Mouse (Mus musculus): Measurements from ENCODE around the gene Gfra4. TPM values are rescaled to one million over a fixed set of nuclear protein-coding genes. Genes with fewer than 3 reads are reported as not detected.
A peak's percentile ranks its signal among the peaks of the same experiment; 100 is the strongest.
"Not testable (repeated sequence)": the region's sequence is repeated elsewhere in the genome, so short reads cannot be mapped to it uniquely, and the experiment has no call there.

The Gfra4 gene
- polyA plus RNA-seq, 1 experiment from 2014 or later: 9.6 TPM

- 89% methylated on average over 9 of the region's 9 CpGs for WGBS
- H3K4me1 ChIP-seq: peaks cover 19% of the 10 kb centered on the region
- no peak for ATAC-seq (ENCODE audit: low FRiP score, low read depth)
- no peak overlapping the region for H3K4me2 ChIP-seq (replicated peaks)
- no peaks in the 10 kb centered on the region for H3K36me3 ChIP-seq
- no peaks in the 10 kb centered on the region for H3K9me3 ChIP-seq
- no peak overlapping the region for H3K4me3 ChIP-seq
- no peak overlapping the region for H3K27ac ChIP-seq
- H3K9ac ChIP-seq: no peak overlapping the region
- peaks cover 30% of the 10 kb centered on the region for H3K27me3 ChIP-seq (replicated peaks)
These were observed 2.3 kb upstream of the Gfra4 start for GRCm38 (mm10) chr2:131044989-131045720.

GRCm38 (mm10) chr2:131044354-131044852 is 1.5 kb upstream of the Gfra4 start:
- WGBS: 19% methylated on average over 7 of the region's 7 CpGs
- Histone ChIP-seq H3K9ac (no peak overlapping the region), H3K36me3 (no peaks in the 10 kb centered on the region), H3K27ac (no peak overlapping the region), H3K9me3 (no peaks in the 10 kb centered on the region), H3K4me1 (peaks cover 19% of the 10 kb centered on the region), H3K4me3 (no peak overlapping the region), H3K4me2 (replicated peaks) (0 out of 2 replicates have a peak overlapping the region, but pooled peaks have one; percentile 12), H3K27me3 (replicated peaks) (peaks cover 38% of the 10 kb centered on the region)
- no peak for ATAC-seq (ENCODE audit: low FRiP score, low read depth)

GRCm38 (mm10) chr2:131040854-131041825 is 1.7 kb downstream of the Gfra4 start:
- Histone ChIP-seq H3K4me1 (peaks cover 19% of the 10 kb centered on the region), H3K36me3 (no peaks in the 10 kb centered on the region), H3K27me3 (replicated peaks) (peaks cover 42% of the 10 kb centered on the region), H3K4me3 (peak overlapping the region; percentile 47), H3K9me3 (no peaks in the 10 kb centered on the region), H3K9ac (peak overlapping the region; percentile 51), H3K4me2 (replicated peaks) (peak overlapping the region; percentile 83), H3K27ac (no peak overlapping the region)
- WGBS: 2% methylated on average over 115 of the region's 115 CpGs
- ATAC-seq (ENCODE audit: low FRiP score, low read depth): peak; percentile 73

GRCm38 (mm10) chr2:131038675-131039074 is 4.2 kb downstream of the Gfra4 start:
- Histone ChIP-seq H3K27me3 (replicated peaks) (peaks cover 42% of the 10 kb centered on the region), H3K27ac (no peak overlapping the region), H3K9me3 (no peaks in the 10 kb centered on the region), H3K4me3 (no peak overlapping the region), H3K36me3 (no peaks in the 10 kb centered on the region), H3K9ac (no peak overlapping the region), H3K4me2 (replicated peaks) (no peak overlapping the region), H3K4me1 (peaks cover 14% of the 10 kb centered on the region)
- ATAC-seq (ENCODE audit: low FRiP score, low read depth): no peak
- WGBS: 79% methylated on average over 5 of the region's 5 CpGs

- Histone ChIP-seq H3K9ac (no peak overlapping the region), H3K4me3 (no peak overlapping the region), H3K4me2 (replicated peaks) (no peak overlapping the region), H3K27me3 (replicated peaks) (peaks cover 42% of the 10 kb centered on the region), H3K36me3 (no peaks in the 10 kb centered on the region), H3K9me3 (no peaks in the 10 kb centered on the region), H3K4me1 (peaks cover 14% of the 10 kb centered on the region), H3K27ac (no peak overlapping the region)
- 95% methylated on average over 6 of the region's 6 CpGs for WGBS
- ATAC-seq (ENCODE audit: low FRiP score, low read depth): no peak
These were observed 4.7 kb downstream of the Gfra4 start for GRCm38 (mm10) chr2:131038197-131038596.

GRCm38 (mm10) chr2:131037226-131037990 is 5.5 kb downstream of the Gfra4 start:
- no peak for ATAC-seq (ENCODE audit: low FRiP score, low read depth)
- H3K9ac ChIP-seq: no peak overlapping the region
- H3K4me1 ChIP-seq: peaks cover 14% of the 10 kb centered on the region
- no peak overlapping the region for H3K4me2 ChIP-seq (replicated peaks)
- 72% methylated on average over 17 of the region's 17 CpGs for WGBS
- no peaks in the 10 kb centered on the region for H3K36me3 ChIP-seq
- H3K9me3 ChIP-seq: no peaks in the 10 kb centered on the region
- H3K4me3 ChIP-seq: no peak overlapping the region
- H3K27me3 ChIP-seq (replicated peaks): peaks cover 34% of the 10 kb centered on the region
- H3K27ac ChIP-seq: no peak overlapping the region

- H3K27me3 ChIP-seq (replicated peaks): peaks cover 27% of the 10 kb centered on the region
- H3K27ac ChIP-seq: no peak overlapping the region
- H3K36me3 ChIP-seq: no peaks in the 10 kb centered on the region
- H3K9ac ChIP-seq: no peak overlapping the region
- H3K4me3 ChIP-seq: no peak overlapping the region
- no peak overlapping the region for H3K4me2 ChIP-seq (replicated peaks)
- no peaks in the 10 kb centered on the region for H3K9me3 ChIP-seq
- no peak for ATAC-seq (ENCODE audit: low FRiP score, low read depth)
- peaks cover 12% of the 10 kb centered on the region for H3K4me1 ChIP-seq
These were observed 6.1 kb downstream of the Gfra4 start for GRCm38 (mm10) chr2:131036757-131037156.

- H3K4me3 ChIP-seq: no peak overlapping the region
- no peaks in the 10 kb centered on the region for H3K36me3 ChIP-seq
- no peaks in the 10 kb centered on the region for H3K9me3 ChIP-seq
- H3K27ac ChIP-seq: no peak overlapping the region
- peaks cover 8% of the 10 kb centered on the region for H3K4me1 ChIP-seq
- WGBS: 90% methylated on average over 2 of the region's 2 CpGs
- no peak overlapping the region for H3K9ac ChIP-seq
- no peak overlapping the region for H3K4me2 ChIP-seq (replicated peaks)
- H3K27me3 ChIP-seq (replicated peaks): peaks cover 23% of the 10 kb centered on the region
- ATAC-seq (ENCODE audit: low FRiP score, low read depth): no peak
These were observed 6.5 kb downstream of the Gfra4 start for GRCm38 (mm10) chr2:131036343-131036742.

GRCm38 (mm10) chr2:131031406-131031805 is 11.5 kb downstream of the Gfra4 start:
- ATAC-seq (ENCODE audit: low FRiP score, low read depth); H3K9ac ChIP-seq; H3K27me3 ChIP-seq (replicated peaks); H3K36me3 ChIP-seq; H3K4me2 ChIP-seq (replicated peaks); H3K4me1 ChIP-seq; H3K9me3 ChIP-seq; H3K27ac ChIP-seq; H3K4me3 ChIP-seq: not testable (repeated sequence)
- WGBS: 67% methylated on average over 1 of the region's 1 CpGs

GRCm38 (mm10) chr2:131030998-131031397 is 11.9 kb downstream of the Gfra4 start:
- Histone ChIP-seq H3K9me3 (no peaks in the 10 kb centered on the region), H3K4me2 (replicated peaks) (no peak overlapping the region), H3K27me3 (replicated peaks) (no peaks in the 10 kb centered on the region), H3K4me1 (no peaks in the 10 kb centered on the region), H3K9ac (no peak overlapping the region), H3K27ac (no peak overlapping the region), H3K36me3 (peaks cover 12% of the 10 kb centered on the region; the same call in 1 of the 2 replicates), H3K4me3 (no peak overlapping the region)
- ATAC-seq (ENCODE audit: low FRiP score, low read depth): no peak
- WGBS: 95% methylated on average over 1 of the region's 1 CpGs

GRCm38 (mm10) chr2:131030561-131030960 is 12.3 kb downstream of the Gfra4 start:
- H3K27ac ChIP-seq: no peak overlapping the region
- no peaks in the 10 kb centered on the region for H3K9me3 ChIP-seq
- no peak overlapping the region for H3K4me2 ChIP-seq (replicated peaks)
- H3K4me3 ChIP-seq: no peak overlapping the region
- no peaks in the 10 kb centered on the region for H3K27me3 ChIP-seq (replicated peaks)
- H3K36me3 ChIP-seq: peaks cover 17% of the 10 kb centered on the region; the same call in 1 of the 2 replicates
- 97% methylated on average over 2 of the region's 2 CpGs for WGBS
- ATAC-seq (ENCODE audit: low FRiP score, low read depth): no peak
- H3K9ac ChIP-seq: no peak overlapping the region
- no peaks in the 10 kb centered on the region for H3K4me1 ChIP-seq
